Mouse (Mus musculus) liver, embryonic 16.5 days (tissue): ENCODE results near the gene Stoml1. TPM values are rescaled to one million over a fixed set of nuclear protein-coding genes. Genes with fewer than 3 reads are reported as not detected.

ENCODE experiments used
- ATAC-seq: fragments of 200-750 bp; cut with Nextera tagmentation; 2 replicates; pipeline ENCODE4 v1.8.0; 2017; ENCODE audit warnings: low read depth, mild to moderate bottlenecking, moderate number of reproducible peaks, moderate library complexity
- H3K27ac ChIP-seq: fragments of 300-500 bp; sonication (generic); 2 replicates; pipeline ENCODE4 v1.5.1; 2014; ENCODE audit warnings: mild to moderate bottlenecking, low read length
- H3K27me3 ChIP-seq: fragments of 300-500 bp; sonication (generic); 2 replicates; pipeline ENCODE4 v1.6.1; 2014; ENCODE audit warnings: low read depth, low read length, mixed read lengths; ENCODE audit not compliant: control insufficient read depth, insufficient read depth
- H3K36me3 ChIP-seq: fragments of 300-500 bp; sonication (generic); 2 replicates; pipeline ENCODE4 v1.6.1; 2014; ENCODE audit warnings: mild to moderate bottlenecking; ENCODE audit not compliant: control insufficient read depth, insufficient read depth
- H3K4me1 ChIP-seq: fragments of 300-500 bp; sonication (generic); 2 replicates; pipeline ENCODE4 v1.6.1; 2014; ENCODE audit warnings: low read depth, low read length, mixed read lengths; ENCODE audit not compliant: control insufficient read depth
- H3K4me2 ChIP-seq: fragments of 300-500 bp; sonication (generic); 2 replicates; pipeline ENCODE4 v1.6.1; 2014; ENCODE audit warnings: low read depth, low read length, mixed read lengths
- H3K4me3 ChIP-seq: fragments of 300-500 bp; sonication (generic); 2 replicates; pipeline ENCODE4 v1.5.1; 2014; ENCODE audit warnings: low read depth, mild to moderate bottlenecking, low read length
- H3K9ac ChIP-seq: fragments of 300-500 bp; sonication (generic); 2 replicates; pipeline ENCODE4 v1.6.1; 2014; ENCODE audit warnings: low read depth, low read length
- H3K9me3 ChIP-seq: fragments of 300-500 bp; sonication (generic); replicated peaks from 2 replicates; pipeline ENCODE4 v1.6.1; 2016; ENCODE audit warnings: low read length; ENCODE audit not compliant: control insufficient read depth
- WGBS: fragments of 180-500 bp; shearing (Covaris S2); extraction: QIAGEN DNeasy Blood & Tissue Kit; methylation state at CpG from one replicate; pipeline ENCODE4 v1.1.7; 2014; ENCODE audit not compliant: insufficient replicate concordance; 5-methylcytosine and 5-hydroxymethylcytosine counted together
- polyA plus RNA-seq: library from polyadenylated mRNA; unstranded; fragments of >200 nt; fragmentation: Nextera tagmentation; extraction: Ambion mirVana; gene quantifications from 2 replicates; pipeline ENCODE4 v1.2.1, GENCODE M21; 2015

Stoml1 gene
- polyA plus RNA-seq, 1 experiment from 2014 or later: 3.7 TPM

GRCm38 (mm10) chr9:58275115-58275774, 22.3 kb downstream of the Stoml1 start:
- Histone ChIP-seq H3K9ac (no peak overlapping the region), H3K27ac (peak overlapping the region; percentile 83), H3K4me3 (no peak overlapping the region), H3K4me2 (peak overlapping the region; percentile 20; the same call in 1 of the 2 replicates), H3K27me3 (no peaks in the 10 kb centered on the region), H3K36me3 (no peaks in the 10 kb centered on the region), H3K9me3 (no peaks in the 10 kb centered on the region), H3K4me1 (peaks cover 13% of the 10 kb centered on the region)
- peak; percentile 79 for ATAC-seq
- 12% methylated on average over 8 of the region's 8 CpGs for whole genome bisulfite sequencing

GRCm38 (mm10) chr9:58275797-58276196, 22.8 kb downstream of the Stoml1 start:
- ATAC-seq: no peak
- Histone ChIP-seq H3K9ac (no peak overlapping the region), H3K27me3 (no peaks in the 10 kb centered on the region), H3K36me3 (no peaks in the 10 kb centered on the region), H3K4me1 (peaks cover 13% of the 10 kb centered on the region), H3K4me3 (no peak overlapping the region), H3K4me2 (peak overlapping the region; percentile 20; the same call in 1 of the 2 replicates), H3K9me3 (no peaks in the 10 kb centered on the region), H3K27ac (peak overlapping the region; percentile 83)
- 24% methylated on average over 3 of the region's 3 CpGs for WGBS

GRCm38 (mm10) chr9:58276346-58276745, 23.4 kb downstream of the Stoml1 start:
- Histone ChIP-seq H3K4me1 (peaks cover 13% of the 10 kb centered on the region), H3K27ac (no peak overlapping the region), H3K36me3 (no peaks in the 10 kb centered on the region), H3K4me3 (no peak overlapping the region), H3K4me2 (no peak overlapping the region), H3K9ac (no peak overlapping the region), H3K27me3 (no peaks in the 10 kb centered on the region), H3K9me3 (no peaks in the 10 kb centered on the region)
- ATAC-seq: no peak
- 47% methylated on average over 5 of the region's 5 CpGs for WGBS

- no peak overlapping the region for H3K4me2 ChIP-seq
- 82% methylated on average over 4 of the region's 4 CpGs for WGBS
- H3K4me1 ChIP-seq: peaks cover 13% of the 10 kb centered on the region
- no peaks in the 10 kb centered on the region for H3K36me3 ChIP-seq
- no peaks in the 10 kb centered on the region for H3K27me3 ChIP-seq
- no peak overlapping the region for H3K9ac ChIP-seq
- ATAC-seq: no peak
- H3K9me3 ChIP-seq: no peaks in the 10 kb centered on the region
- no peak overlapping the region for H3K27ac ChIP-seq
- no peak overlapping the region for H3K4me3 ChIP-seq
These were observed 25.3 kb downstream of the Stoml1 start for GRCm38 (mm10) chr9:58278313-58278712.

GRCm38 (mm10) chr9:58278821-58279723, 26.1 kb downstream of the Stoml1 start:
- no peaks in the 10 kb centered on the region for H3K36me3 ChIP-seq
- H3K27ac ChIP-seq: no peak overlapping the region
- H3K9ac ChIP-seq: no peak overlapping the region
- no peak for ATAC-seq
- H3K4me3 ChIP-seq: no peak overlapping the region
- peaks cover 13% of the 10 kb centered on the region for H3K4me1 ChIP-seq
- H3K4me2 ChIP-seq: no peak overlapping the region
- H3K9me3 ChIP-seq: no peaks in the 10 kb centered on the region
- no peaks in the 10 kb centered on the region for H3K27me3 ChIP-seq
- WGBS: 56% methylated on average over 4 of the region's 4 CpGs

GRCm38 (mm10) chr9:58279780-58280179, 26.8 kb downstream of the Stoml1 start:
- WGBS: 56% methylated on average over 5 of the region's 5 CpGs
- H3K9ac ChIP-seq: no peak overlapping the region
- no peaks in the 10 kb centered on the region for H3K36me3 ChIP-seq
- H3K4me3 ChIP-seq: no peak overlapping the region
- H3K4me2 ChIP-seq: no peak overlapping the region
- H3K4me1 ChIP-seq: peaks cover 13% of the 10 kb centered on the region
- ATAC-seq: no peak
- H3K27me3 ChIP-seq: no peaks in the 10 kb centered on the region
- no peaks in the 10 kb centered on the region for H3K9me3 ChIP-seq
- H3K27ac ChIP-seq: no peak overlapping the region

- Histone ChIP-seq H3K9me3 (no peaks in the 10 kb centered on the region), H3K27me3 (no peaks in the 10 kb centered on the region), H3K4me1 (peaks cover 10% of the 10 kb centered on the region), H3K4me3 (no peak overlapping the region), H3K27ac (no peak overlapping the region), H3K36me3 (no peaks in the 10 kb centered on the region), H3K4me2 (no peak overlapping the region), H3K9ac (no peak overlapping the region)
- 28% methylated on average over 9 of the region's 9 CpGs for WGBS
- ATAC-seq: peak; percentile 60; the same call in 1 of the 2 replicates
These were observed 27.5 kb downstream of the Stoml1 start for GRCm38 (mm10) chr9:58280259-58281109.

- Histone ChIP-seq H3K4me2 (no peak overlapping the region), H3K4me1 (peaks cover 4% of the 10 kb centered on the region), H3K9ac (no peak overlapping the region), H3K36me3 (no peaks in the 10 kb centered on the region), H3K27ac (no peak overlapping the region), H3K4me3 (no peak overlapping the region), H3K27me3 (no peaks in the 10 kb centered on the region), H3K9me3 (no peaks in the 10 kb centered on the region)
- 31% methylated on average over 3 of the region's 3 CpGs for whole genome bisulfite sequencing
- ATAC-seq: no peak
These were observed 28.6 kb downstream of the Stoml1 start for GRCm38 (mm10) chr9:58281597-58281996.
